Mouse (Mus musculus) bone marrow macrophage, adult 2 months (primary cell): ENCODE measurements at regions not wholly inside any gene's neighbourhood (a gene's known extent, or its start where the extent isn't known, plus 50 kb on each side); places are given as distances from the start of the nearest gene placed in this dataset.

Experiments used
- CTCF ChIP-seq: IDR thresholded peaks from 2 replicates; pipeline ENCODE4 v1.5.1; 2012; ENCODE audit warnings: low read depth, mild to moderate bottlenecking, low read length, moderate library complexity
- POLR2A ChIP-seq: IDR thresholded peaks from 2 replicates; pipeline ENCODE4 v1.6.1; 2012; ENCODE audit warnings: mild to moderate bottlenecking, low read depth, low read length, borderline replicate concordance

GRCm38 (mm10) chr1:35393550-35394118 lies 543.9 kb downstream of the Plekhb2 start:
- TF ChIP-seq CTCF (no peak), POLR2A (no peak)
